Mouse (Mus musculus) bone marrow, adult 2 months (tissue): ENCODE measurements around the gene Nradd.

ENCODE experiments used
- CTCF ChIP-seq: fragments of 200-500 bp; IDR thresholded peaks from 2 replicates; pipeline ENCODE4 v1.5.1; 2011; ENCODE audit warnings: low read length, control low read depth; ENCODE audit not compliant: control insufficient read depth, insufficient read depth
- POLR2A ChIP-seq: fragments of 200-500 bp; IDR thresholded peaks from 2 replicates; pipeline ENCODE4 v1.6.1; 2011; ENCODE audit warnings: low read depth, mild to moderate bottlenecking, control low read depth, low read length, borderline replicate concordance; ENCODE audit not compliant: control insufficient read depth

GRCm38 (mm10) chr9:110652963-110653654 lies 28.9 kb upstream of the Nradd start:
- TF ChIP-seq CTCF (no peak), POLR2A (no peak)
